Mouse (Mus musculus): ENCODE results near the gene Btn2a2. TPM values are rescaled to one million over a fixed set of nuclear protein-coding genes. Genes with fewer than 3 reads are reported as not detected.

Btn2a2 gene
- polyA plus RNA-seq, 1 experiment from 2014 or later: 0.23 TPM

GRCm38 (mm10) chr13:23453362-23453862 is 35.2 kb downstream of the Btn2a2 start:
- H3K27ac ChIP-seq: peak overlapping the region; percentile 83
- peaks cover 5% of the 10 kb centered on the region; the same call in 1 of the 2 replicates for H3K4me1 ChIP-seq (replicated peaks)
- no peaks in the 10 kb centered on the region for H3K27me3 ChIP-seq (replicated peaks)
- H3K9me3 ChIP-seq: no peaks in the 10 kb centered on the region
- no peaks in the 10 kb centered on the region for H3K36me3 ChIP-seq
- under 1% methylated on average over 25 of the region's 25 CpGs for WGBS
- peak; percentile 90 for ATAC-seq
- peak overlapping the region; percentile 51 for H3K4me2 ChIP-seq (replicated peaks)
- peak overlapping the region; percentile 48 for H3K9ac ChIP-seq
- peak overlapping the region; percentile 57 for H3K4me3 ChIP-seq (replicated peaks)

GRCm38 (mm10) chr13:23450398-23450797 is 38.3 kb downstream of the Btn2a2 start:
- Histone ChIP-seq H3K27ac (0 out of 2 replicates have a peak overlapping the region, but pooled peaks have one; percentile 22), H3K27me3 (replicated peaks) (no peaks in the 10 kb centered on the region), H3K9ac (peak overlapping the region; percentile 42), H3K4me1 (replicated peaks) (peaks cover 5% of the 10 kb centered on the region; the same call in 1 of the 2 replicates), H3K4me3 (replicated peaks) (peak overlapping the region; percentile 48), H3K36me3 (no peaks in the 10 kb centered on the region), H3K4me2 (replicated peaks) (peak overlapping the region; percentile 67), H3K9me3 (no peaks in the 10 kb centered on the region)
- ATAC-seq: peak; percentile 36
- under 1% methylated on average over 15 of the region's 15 CpGs for WGBS

GRCm38 (mm10) chr13:23449235-23450095 is 39.2 kb downstream of the Btn2a2 start:
- Histone ChIP-seq H3K4me3 (replicated peaks) (peak overlapping the region; percentile 48), H3K4me1 (replicated peaks) (peaks cover 5% of the 10 kb centered on the region; the same call in 1 of the 2 replicates), H3K9ac (peak overlapping the region; percentile 42), H3K36me3 (no peaks in the 10 kb centered on the region), H3K4me2 (replicated peaks) (peak overlapping the region; percentile 67), H3K9me3 (no peaks in the 10 kb centered on the region), H3K27me3 (replicated peaks) (no peaks in the 10 kb centered on the region), H3K27ac (no peak overlapping the region)
- under 1% methylated on average over 24 of the region's 24 CpGs for WGBS
- 0 out of 2 replicates have a peak, but pooled peaks have one; percentile 13 for ATAC-seq

GRCm38 (mm10) chr13:23448758-23449157 is 39.9 kb downstream of the Btn2a2 start:
- no peaks in the 10 kb centered on the region for H3K36me3 ChIP-seq
- 60% methylated on average over 3 of the region's 3 CpGs for WGBS
- H3K9me3 ChIP-seq: no peaks in the 10 kb centered on the region
- no peak for ATAC-seq
- H3K4me2 ChIP-seq (replicated peaks): peak overlapping the region; percentile 67
- H3K9ac ChIP-seq: no peak overlapping the region
- H3K27me3 ChIP-seq (replicated peaks): no peaks in the 10 kb centered on the region
- peak overlapping the region; percentile 48 for H3K4me3 ChIP-seq (replicated peaks)
- no peak overlapping the region for H3K27ac ChIP-seq
- H3K4me1 ChIP-seq (replicated peaks): peaks cover 5% of the 10 kb centered on the region; the same call in 1 of the 2 replicates

- WGBS: under 1% methylated on average over 16 of the region's 16 CpGs
- Histone ChIP-seq H3K9me3 (no peaks in the 10 kb centered on the region), H3K9ac (peak overlapping the region; percentile 44), H3K27ac (peak overlapping the region; percentile 64), H3K27me3 (replicated peaks) (no peaks in the 10 kb centered on the region), H3K4me2 (replicated peaks) (peak overlapping the region; percentile 58), H3K4me1 (replicated peaks) (peaks cover 5% of the 10 kb centered on the region; the same call in 1 of the 2 replicates), H3K36me3 (no peaks in the 10 kb centered on the region), H3K4me3 (replicated peaks) (peak overlapping the region; percentile 74)
- peak; percentile 60 for ATAC-seq
Measured at GRCm38 (mm10) chr13:23446498-23446952, 42.1 kb downstream of the Btn2a2 start.

GRCm38 (mm10) chr13:23445561-23446320 is 42.9 kb downstream of the Btn2a2 start:
- peak overlapping the region; percentile 83 for H3K9ac ChIP-seq
- H3K36me3 ChIP-seq: no peaks in the 10 kb centered on the region
- H3K9me3 ChIP-seq: no peaks in the 10 kb centered on the region
- ATAC-seq: peak; percentile 94
- H3K27me3 ChIP-seq (replicated peaks): no peaks in the 10 kb centered on the region
- peak overlapping the region; percentile 99 for H3K27ac ChIP-seq
- WGBS: under 1% methylated on average over 55 of the region's 55 CpGs
- peaks cover 5% of the 10 kb centered on the region; the same call in 1 of the 2 replicates for H3K4me1 ChIP-seq (replicated peaks)
- peak overlapping the region; percentile 74 for H3K4me3 ChIP-seq (replicated peaks)
- peak overlapping the region; percentile 73 for H3K4me2 ChIP-seq (replicated peaks)

GRCm38 (mm10) chr13:23445156-23445555 is 43.5 kb downstream of the Btn2a2 start:
- peak overlapping the region; percentile 83 for H3K9ac ChIP-seq
- peak overlapping the region; percentile 73 for H3K4me2 ChIP-seq (replicated peaks)
- H3K36me3 ChIP-seq: no peaks in the 10 kb centered on the region
- H3K27ac ChIP-seq: peak overlapping the region; percentile 99
- H3K27me3 ChIP-seq (replicated peaks): no peaks in the 10 kb centered on the region
- H3K9me3 ChIP-seq: no peaks in the 10 kb centered on the region
- 3% methylated on average over 10 of the region's 10 CpGs for WGBS
- H3K4me3 ChIP-seq (replicated peaks): peak overlapping the region; percentile 74
- 0 out of 2 replicates have a peak, but pooled peaks have one; percentile 0 for ATAC-seq
- H3K4me1 ChIP-seq (replicated peaks): peaks cover 5% of the 10 kb centered on the region; the same call in 1 of the 2 replicates

GRCm38 (mm10) chr13:23444451-23444850 is 44.2 kb downstream of the Btn2a2 start:
- Histone ChIP-seq H3K27me3 (replicated peaks) (no peaks in the 10 kb centered on the region), H3K9ac (no peak overlapping the region), H3K9me3 (no peaks in the 10 kb centered on the region), H3K27ac (no peak overlapping the region), H3K4me3 (replicated peaks) (no peak overlapping the region), H3K4me2 (replicated peaks) (peak overlapping the region; percentile 73), H3K4me1 (replicated peaks) (peaks cover 5% of the 10 kb centered on the region; the same call in 1 of the 2 replicates), H3K36me3 (no peaks in the 10 kb centered on the region)
- WGBS: 59% methylated on average over 5 of the region's 5 CpGs
- no peak for ATAC-seq

GRCm38 (mm10) chr13:23439901-23440300 is 48.8 kb downstream of the Btn2a2 start:
- H3K4me2 ChIP-seq (replicated peaks): no peak overlapping the region
- 0 out of 2 replicates have a peak, but pooled peaks cover 2% of the 10 kb centered on the region for H3K4me1 ChIP-seq (replicated peaks)
- H3K9ac ChIP-seq: no peak overlapping the region
- WGBS: 73% methylated on average over 10 of the region's 10 CpGs
- no peaks in the 10 kb centered on the region for H3K9me3 ChIP-seq
- H3K27me3 ChIP-seq (replicated peaks): no peaks in the 10 kb centered on the region
- no peak overlapping the region for H3K4me3 ChIP-seq (replicated peaks)
- no peak overlapping the region for H3K27ac ChIP-seq
- no peaks in the 10 kb centered on the region for H3K36me3 ChIP-seq
- no peak for ATAC-seq

GRCm38 (mm10) chr13:23438521-23438920 is 50.1 kb downstream of the Btn2a2 start:
- ATAC-seq: peak; percentile 32; the same call in 1 of the 2 replicates
- Histone ChIP-seq H3K9me3 (no peaks in the 10 kb centered on the region), H3K27me3 (replicated peaks) (no peaks in the 10 kb centered on the region), H3K4me3 (replicated peaks) (peak overlapping the region; percentile 53), H3K36me3 (no peaks in the 10 kb centered on the region), H3K4me1 (replicated peaks) (0 out of 2 replicates have a peak, but pooled peaks cover 2% of the 10 kb centered on the region), H3K4me2 (replicated peaks) (peak overlapping the region; percentile 60), H3K9ac (no peak overlapping the region), H3K27ac (no peak overlapping the region)
- WGBS: under 1% methylated on average over 7 of the region's 7 CpGs

- WGBS: under 1% methylated on average over 17 of the region's 17 CpGs
- Histone ChIP-seq H3K4me3 (replicated peaks) (peak overlapping the region; percentile 53), H3K27ac (peak overlapping the region; percentile 46; the same call in 1 of the 2 replicates), H3K9me3 (no peaks in the 10 kb centered on the region), H3K27me3 (replicated peaks) (no peaks in the 10 kb centered on the region), H3K4me2 (replicated peaks) (peak overlapping the region; percentile 60), H3K36me3 (no peaks in the 10 kb centered on the region), H3K9ac (peak overlapping the region; percentile 32), H3K4me1 (replicated peaks) (0 out of 2 replicates have a peak, but pooled peaks cover 2% of the 10 kb centered on the region)
- ATAC-seq: peak; percentile 88
Measured at GRCm38 (mm10) chr13:23437908-23438307, 50.7 kb downstream of the Btn2a2 start.

Measured in intestine, embryonic 15.5 days (tissue).